Mouse (Mus musculus) spleen, adult 2 months (tissue): ENCODE measurements around the gene Galnt6.

Experiments used
- CTCF ChIP-seq: fragments of 200-500 bp; IDR thresholded peaks from 2 replicates; pipeline ENCODE4 v1.5.1; 2011; ENCODE audit warnings: mild to moderate bottlenecking, inconsistent platforms; ENCODE audit not compliant: insufficient read depth, insufficient read length, insufficient replicate concordance; ENCODE audit errors: extremely low read depth
- POLR2A ChIP-seq: fragments of 200-500 bp; IDR thresholded peaks from 2 replicates; pipeline ENCODE4 v1.6.1; 2011; ENCODE audit warnings: low read depth, low read length, inconsistent platforms

DNA sequence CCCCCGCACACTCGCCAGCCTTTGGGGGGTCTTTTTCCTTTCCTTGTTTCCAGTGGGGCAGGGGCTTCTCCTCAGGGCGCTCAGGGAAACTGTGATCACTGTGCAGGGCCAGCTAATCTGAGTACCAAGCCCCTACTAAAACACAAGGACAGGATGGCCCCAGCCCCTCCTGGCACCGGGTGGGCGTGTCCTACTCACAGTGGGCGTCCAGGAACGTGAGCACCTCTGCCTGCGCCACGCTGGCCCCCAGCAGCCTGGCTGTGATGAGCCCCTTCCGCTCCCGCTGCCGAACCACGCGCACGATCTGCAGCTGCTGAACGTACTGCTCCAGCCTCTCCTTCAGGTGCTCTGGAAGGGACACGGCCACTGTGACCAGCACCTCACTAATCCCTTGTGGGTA lies 25.3 kb downstream of the Galnt6 start:
- TF ChIP-seq CTCF (no peak), POLR2A (no peak)
